Mouse (Mus musculus) CD4-positive, CD25-positive, alpha-beta regulatory T cell, adult 4 months (primary cell): ENCODE measurements around the gene Gatad2a. TPM values are rescaled to one million over a fixed set of nuclear protein-coding genes. Genes with fewer than 3 reads are reported as not detected.
A peak's percentile ranks its signal among the peaks of the same experiment; 100 is the strongest.
"Not testable (repeated sequence)": the region's sequence is repeated elsewhere in the genome, so short reads cannot be mapped to it uniquely, and the experiment has no call there.

ENCODE experiments used
- ATAC-seq: one replicate; pipeline ENCODE4 v1.8.0; 2017
- polyA plus RNA-seq, 2 experiments: library from polyadenylated mRNA; unstranded; fragments of 100-300 nt; shearing (Covaris generic); gene quantifications; one replicate each; pipeline ENCODE4 v1.2.1; 2017

Gene Gatad2a
- polyA plus RNA-seq, 2 experiments from 2014 or later = 17.4 to 21.6 TPM

GRCm38 (mm10) chr8:69988936-69989335 is 7.2 kb downstream of the Gatad2a start:
- ATAC-seq = not testable (repeated sequence)

DNA sequence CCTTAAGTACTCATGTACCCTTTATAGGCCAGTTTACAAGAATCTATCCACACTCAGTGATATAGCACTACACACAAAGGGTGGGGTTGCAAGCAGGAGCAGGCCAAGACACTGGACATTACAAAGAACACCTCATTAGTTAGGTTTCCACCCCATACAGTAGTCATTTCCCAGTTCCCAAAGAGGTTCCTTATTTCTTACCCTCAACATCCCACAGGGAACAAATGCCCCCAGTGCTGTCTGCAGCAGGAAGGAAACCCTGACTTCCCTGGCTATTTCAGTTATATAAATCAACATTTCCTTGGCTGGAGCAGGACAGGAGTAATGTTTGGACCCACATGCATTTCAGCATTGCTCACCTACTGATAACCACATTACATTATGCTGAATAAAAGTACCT is 8.4 kb downstream of the Gatad2a start:
- ATAC-seq = no peak

- ATAC-seq = peak; percentile 78
These were observed 11.2 kb downstream of the Gatad2a start for GRCm38 (mm10) chr8:69984876-69985553.

DNA sequence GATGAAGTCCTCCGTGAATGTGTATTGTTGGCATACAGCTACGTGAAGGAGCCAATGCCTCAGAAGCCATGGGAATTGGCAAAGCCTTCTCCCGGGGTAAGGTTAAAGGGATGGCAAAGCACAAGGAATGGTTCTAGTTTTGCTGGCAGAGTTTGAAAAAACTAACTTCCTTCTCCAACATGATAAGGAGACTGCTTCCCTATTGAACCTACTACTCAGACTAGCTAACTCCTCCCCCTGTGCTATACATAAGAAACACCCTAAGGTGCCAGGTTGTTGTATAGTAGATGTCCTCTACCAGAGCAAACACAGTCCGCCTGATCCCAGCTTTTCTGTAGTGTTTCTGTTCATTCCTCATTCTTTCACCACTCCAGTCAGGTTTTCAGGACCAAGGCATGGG is 17.7 kb downstream of the Gatad2a start:
- no peak for ATAC-seq

DNA sequence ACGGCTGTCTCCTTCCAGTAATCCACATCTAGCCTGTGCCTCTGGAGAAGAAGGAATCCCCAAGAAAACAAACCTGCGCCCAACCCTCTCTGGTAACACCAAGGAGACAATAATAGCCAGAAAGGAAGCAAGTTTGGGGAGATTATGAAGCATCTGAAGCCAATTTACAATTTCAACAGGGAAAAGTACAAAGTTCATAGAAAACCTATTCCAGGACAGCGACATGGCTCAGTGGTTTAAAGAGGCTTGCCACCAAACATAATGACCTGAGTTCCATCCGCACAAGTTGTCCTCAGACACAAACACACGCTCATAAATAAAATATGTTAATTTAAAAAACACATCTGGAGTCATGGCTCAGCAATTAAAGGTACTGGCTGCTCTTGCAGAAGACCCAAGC is 21.4 kb downstream of the Gatad2a start:
- ATAC-seq = no peak

GRCm38 (mm10) chr8:69974194-69974614 is 22.0 kb downstream of the Gatad2a start:
- peak; percentile 96 for ATAC-seq

DNA sequence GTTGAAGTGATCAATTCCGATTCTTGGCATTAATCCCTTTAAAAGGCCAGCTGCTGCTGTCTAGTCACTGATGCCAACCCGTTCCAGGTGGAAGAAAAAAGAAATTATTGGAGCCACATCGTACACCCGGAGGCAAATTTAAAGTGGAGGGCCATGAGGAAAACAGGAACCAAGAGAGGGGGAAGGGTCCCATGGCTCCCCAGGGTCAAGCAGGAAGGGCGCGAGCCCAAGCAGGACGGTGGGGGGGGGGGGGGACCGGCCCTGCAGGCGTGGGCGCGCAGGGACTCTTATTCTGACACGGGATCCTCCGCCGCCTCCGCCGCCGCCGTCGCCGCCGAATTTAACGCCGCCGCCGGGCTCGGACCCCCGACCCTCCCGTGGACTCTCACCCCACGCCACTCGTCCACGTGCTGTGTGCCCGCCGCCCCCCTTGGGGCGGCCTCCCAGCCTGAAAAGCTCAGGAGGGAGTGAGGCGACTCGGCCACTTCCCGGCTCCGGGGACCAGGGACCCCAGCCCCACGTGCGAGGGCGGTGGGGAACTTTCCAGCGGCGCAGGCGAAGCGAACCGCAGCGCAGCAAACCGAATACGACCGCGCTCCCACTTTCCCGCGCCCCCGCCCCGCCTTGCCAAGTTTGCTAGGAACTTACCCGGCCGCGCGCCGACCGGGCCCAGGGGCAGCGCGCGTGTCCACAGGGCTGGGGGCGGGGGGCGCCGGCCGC is 22.6 kb downstream of the Gatad2a start:
- ATAC-seq = peak; percentile 28

DNA sequence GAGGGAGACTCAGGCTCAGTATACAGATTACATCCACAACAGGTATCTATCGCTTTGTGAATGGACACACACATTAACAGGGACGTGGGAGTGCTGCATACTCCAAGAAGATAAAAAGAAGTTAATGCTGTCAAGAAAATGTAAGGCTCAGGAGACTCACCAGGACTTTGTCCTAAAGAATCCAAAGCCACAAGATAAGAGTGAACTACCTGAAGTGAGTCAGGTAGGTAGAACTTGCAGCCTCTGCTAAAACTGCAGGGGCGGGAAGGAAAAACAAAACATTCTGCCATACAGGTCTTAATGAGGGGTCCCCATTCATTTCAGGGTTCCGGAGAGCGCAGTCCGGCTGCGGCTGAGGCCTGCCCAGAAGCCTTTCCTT is 23.1 kb downstream of the Gatad2a start:
- ATAC-seq = no peak

- ATAC-seq = no peak
These were observed 25.3 kb downstream of the Gatad2a start for GRCm38 (mm10) chr8:69970880-69971279.

- ATAC-seq = no peak
These were observed 28.8 kb downstream of the Gatad2a start for GRCm38 (mm10) chr8:69967291-69967933.

- no peak for ATAC-seq
These were observed 36.9 kb downstream of the Gatad2a start for GRCm38 (mm10) chr8:69959241-69959640.

GRCm38 (mm10) chr8:69957879-69958278 is 38.3 kb downstream of the Gatad2a start:
- ATAC-seq = no peak

DNA sequence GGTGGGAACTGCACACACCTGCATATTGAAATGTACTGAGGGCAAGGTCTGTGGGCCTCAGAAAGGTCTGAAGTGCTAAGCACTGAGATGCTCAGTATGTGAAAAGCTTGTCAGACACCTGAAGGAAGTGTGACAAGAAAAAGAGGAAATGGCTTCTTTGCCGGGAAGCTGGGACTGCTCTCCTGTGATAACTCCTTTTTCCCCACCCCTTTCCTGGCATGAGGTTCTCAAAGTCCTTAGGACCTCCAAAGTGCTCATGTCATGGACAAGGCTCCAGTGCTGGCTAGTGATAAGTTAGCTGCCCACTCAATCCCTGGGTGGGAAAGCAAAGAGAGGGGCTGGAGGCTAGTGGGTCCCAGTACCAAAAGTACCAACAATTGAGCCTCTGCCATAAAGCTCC is 38.8 kb downstream of the Gatad2a start:
- no peak for ATAC-seq

DNA sequence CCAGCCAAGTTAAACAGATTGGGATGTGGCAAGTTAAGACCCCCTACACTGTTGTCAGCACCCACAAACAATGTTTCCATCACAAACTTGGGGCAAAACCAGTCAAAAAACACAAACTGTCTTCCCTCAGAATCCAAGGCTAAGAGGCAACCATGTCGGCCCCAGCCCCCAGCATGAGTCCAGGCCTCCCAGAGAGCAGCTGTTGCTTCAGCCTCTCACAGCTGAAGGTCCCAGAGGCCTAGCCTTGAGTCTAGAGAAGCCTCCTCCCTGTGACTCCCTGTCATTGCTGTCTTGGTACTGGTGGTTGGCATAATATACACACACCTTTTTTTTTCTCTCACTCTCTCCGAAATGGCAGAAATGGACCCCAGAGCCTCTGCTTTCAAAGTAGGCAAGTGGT is 39.5 kb downstream of the Gatad2a start:
- no peak for ATAC-seq

DNA sequence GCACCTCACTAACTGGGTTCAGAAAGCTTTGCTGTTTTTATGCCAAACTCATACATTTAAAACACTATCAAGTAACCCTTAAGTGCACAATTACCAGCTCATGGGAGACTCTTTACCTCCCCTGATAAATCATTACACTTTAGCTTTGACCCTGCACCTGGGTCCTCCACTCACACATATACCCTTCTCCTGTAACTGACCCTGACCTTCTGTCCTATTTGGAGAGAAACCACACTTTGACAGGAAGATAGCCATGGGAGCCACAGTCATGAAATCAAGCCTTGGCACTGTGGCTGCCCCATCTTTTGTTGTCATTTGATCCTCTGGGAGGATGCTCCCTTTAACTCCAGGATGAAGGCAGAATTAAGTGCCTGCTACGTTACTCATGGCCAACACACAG is 41.5 kb downstream of the Gatad2a start:
- no peak for ATAC-seq

GRCm38 (mm10) chr8:69954213-69954612 is 42.0 kb downstream of the Gatad2a start:
- no peak for ATAC-seq

- ATAC-seq = no peak
These were observed 45.9 kb downstream of the Gatad2a start for GRCm38 (mm10) chr8:69950300-69950699.

DNA sequence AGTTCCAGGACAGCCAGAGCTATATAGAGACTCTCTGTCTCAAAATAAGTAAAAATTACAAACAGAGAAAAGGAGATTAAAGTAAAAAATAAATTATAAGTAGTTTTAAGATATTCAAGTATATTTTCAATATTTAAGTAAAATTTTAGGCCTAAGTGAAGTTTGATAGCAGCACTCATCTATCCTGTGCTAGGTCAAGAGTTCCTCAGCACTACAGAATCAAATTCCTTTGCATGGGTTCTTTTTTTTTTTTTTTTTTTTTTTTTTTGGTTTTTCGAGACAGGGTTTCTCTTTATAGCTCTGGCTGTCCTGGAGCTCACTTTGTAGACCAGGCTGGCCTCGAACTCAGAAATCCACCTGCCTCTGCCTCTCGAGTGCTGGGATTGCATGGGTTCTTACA is 53.7 kb downstream of the Gatad2a start:
- not testable (repeated sequence) for ATAC-seq

GRCm38 (mm10) chr8:69940386-69940785 is 55.8 kb downstream of the Gatad2a start:
- peak; percentile 48 for ATAC-seq

DNA sequence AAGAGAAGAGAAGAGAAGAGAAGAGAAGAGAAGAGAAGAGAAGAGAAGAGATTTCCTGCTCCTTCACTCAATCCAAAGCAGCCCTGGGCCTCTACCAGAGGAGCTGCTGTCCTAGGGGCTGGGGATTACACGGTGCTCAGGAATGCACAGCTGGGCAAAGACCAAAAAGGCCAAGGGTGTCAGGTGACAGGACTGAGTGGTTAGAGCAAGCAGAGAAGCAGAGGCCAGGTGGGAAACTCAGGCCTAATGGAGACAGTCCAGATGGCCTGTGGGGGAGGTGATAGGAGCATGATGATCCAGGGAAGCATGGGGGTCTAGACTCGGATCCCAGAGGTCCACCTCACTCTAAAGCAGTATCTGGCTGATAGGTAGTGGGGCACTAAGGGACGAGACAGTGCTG is 56.6 kb downstream of the Gatad2a start:
- ATAC-seq = no peak

DNA sequence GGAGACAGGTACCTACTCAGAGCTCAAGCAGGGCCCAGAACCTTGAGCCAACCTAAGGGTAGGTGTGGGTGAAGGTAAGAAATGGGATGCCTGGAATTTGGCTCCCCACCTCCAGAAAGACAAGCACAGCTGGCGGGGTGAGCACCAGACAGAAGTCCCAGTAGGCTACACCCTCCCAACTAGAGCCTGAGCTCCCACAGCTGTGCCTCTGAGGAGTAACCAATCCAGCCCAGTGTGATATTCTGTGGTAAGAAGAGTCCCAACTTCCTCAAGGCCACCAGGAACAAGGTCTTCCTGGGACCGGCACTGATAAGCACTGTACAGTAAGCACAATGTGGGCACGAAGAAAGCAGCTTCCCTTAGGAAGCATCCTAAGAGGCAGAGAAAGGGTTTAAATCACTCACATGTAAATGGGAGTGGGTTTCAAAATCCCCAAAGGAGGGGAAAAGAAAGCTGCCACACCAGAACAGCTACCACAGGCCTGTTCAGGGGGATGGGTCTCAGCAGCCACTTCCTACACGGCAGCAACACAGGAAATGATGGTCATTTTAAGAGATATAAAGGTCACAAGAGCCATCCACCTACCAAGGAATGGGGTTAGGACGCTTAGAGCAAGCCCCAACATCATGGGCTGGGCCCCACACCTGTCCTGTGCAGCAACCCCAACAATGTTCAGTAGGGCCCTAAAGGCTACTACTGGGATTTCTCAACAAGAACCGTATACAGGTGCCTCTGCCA is 57.8 kb downstream of the Gatad2a start:
- peak; percentile 48 for ATAC-seq

DNA sequence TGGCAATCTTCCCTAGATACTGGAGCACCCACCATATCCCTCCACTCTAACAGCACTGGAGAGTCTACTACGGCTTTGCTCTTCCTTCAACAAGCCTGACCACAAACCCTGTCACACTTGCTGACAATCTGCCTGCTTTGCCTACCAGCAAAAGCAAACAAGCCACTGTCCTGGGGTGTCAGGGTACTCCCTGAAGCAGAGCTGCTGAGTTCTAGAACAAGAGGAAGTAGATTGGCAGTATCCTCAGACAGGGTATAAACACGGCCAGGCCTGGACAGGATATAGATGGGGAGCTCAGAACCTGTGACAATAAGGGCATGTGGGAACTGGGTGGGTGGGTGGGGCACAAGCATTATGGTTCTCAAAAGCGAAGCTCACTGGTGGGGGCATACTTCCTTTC is 58.7 kb downstream of the Gatad2a start:
- peak; percentile 65 for ATAC-seq
